Mouse (Mus musculus) monocyte, adult 2 months (primary cell): Measurements from ENCODE around the gene Ccl27a.
"Not testable (repeated sequence)": the region's sequence is repeated elsewhere in the genome, so short reads cannot be mapped to it uniquely, and the experiment has no call there.

Source experiments
- DNase-seq, 2 experiments: peaks; one replicate each; pipeline ENCODE4 v3.0.0; 2022; ENCODE audit warnings: low spot score in 2 of 2, low read depth in 1 of 2

Ccl27a gene

GRCm38 (mm10) chr4:41774002-41774401 is at the start of gene Ccl27a:
Gene Ccl27a, minus strand, starts transcription at chr4:41774247.
- DNase-seq = peak; percentile 45 to 69

GRCm38 (mm10) chr4:41783197-41783596 is 9.2 kb upstream of the Ccl27a start:
- not testable (repeated sequence) for DNase-seq

DNA sequence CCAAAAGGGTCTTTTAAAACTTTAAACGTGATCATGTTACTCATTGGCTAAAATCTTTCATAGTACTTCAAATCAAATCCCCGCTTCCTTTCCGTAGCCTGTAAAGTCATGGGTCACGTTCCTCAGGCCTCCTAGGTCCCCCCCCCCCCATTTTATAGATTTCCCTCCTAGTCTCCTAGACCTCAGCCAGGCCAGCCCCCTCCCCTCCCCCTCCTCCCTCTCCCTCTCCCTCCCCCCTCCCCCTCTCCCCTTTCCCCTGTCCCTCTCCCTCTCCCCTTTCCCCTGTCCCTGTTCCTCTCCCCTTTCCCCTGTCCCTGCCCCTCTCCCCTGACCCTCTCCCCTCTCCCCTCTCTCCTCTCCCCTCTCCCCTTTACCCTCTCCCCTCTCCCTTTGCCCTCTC is 8.7 kb upstream of the Ccl27a start:
- DNase-seq = not testable (repeated sequence)

DNA sequence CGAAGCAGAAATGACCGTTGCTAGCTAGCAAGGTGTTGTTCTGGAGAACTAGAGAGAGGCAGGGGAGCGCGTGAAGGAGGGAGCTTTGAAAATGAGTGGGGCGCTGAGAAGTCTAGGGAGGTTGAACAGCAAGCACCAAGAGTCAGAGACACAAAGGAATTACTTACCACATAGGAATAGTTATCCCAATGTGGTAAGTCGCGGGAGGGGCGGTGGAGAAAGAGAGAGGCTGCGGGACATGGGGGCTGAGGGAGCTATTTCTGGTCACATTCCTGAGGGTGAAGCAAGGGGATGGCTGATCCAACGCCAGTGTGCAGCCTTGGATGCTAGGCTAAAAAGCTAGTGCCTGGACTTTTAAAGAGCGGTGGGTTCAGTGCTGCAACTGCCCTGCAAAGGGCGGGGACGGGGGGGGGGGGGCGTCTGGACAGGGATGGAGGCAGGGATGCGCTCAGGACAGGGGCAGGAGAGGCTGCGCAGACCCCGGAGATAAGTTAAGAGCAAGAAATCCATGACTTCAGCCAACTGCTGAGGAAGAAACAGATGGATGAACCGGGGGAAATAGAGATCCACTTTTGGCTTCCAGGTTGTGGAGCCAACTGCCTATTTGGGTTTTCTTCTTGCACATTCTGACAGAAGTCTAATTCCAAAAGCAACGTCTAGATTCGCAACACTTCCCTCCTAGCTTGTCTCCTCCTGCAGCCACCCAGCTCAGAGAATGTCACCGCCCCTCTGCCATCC is 7.9 kb upstream of the Ccl27a start:
- not testable (repeated sequence) for DNase-seq

DNA sequence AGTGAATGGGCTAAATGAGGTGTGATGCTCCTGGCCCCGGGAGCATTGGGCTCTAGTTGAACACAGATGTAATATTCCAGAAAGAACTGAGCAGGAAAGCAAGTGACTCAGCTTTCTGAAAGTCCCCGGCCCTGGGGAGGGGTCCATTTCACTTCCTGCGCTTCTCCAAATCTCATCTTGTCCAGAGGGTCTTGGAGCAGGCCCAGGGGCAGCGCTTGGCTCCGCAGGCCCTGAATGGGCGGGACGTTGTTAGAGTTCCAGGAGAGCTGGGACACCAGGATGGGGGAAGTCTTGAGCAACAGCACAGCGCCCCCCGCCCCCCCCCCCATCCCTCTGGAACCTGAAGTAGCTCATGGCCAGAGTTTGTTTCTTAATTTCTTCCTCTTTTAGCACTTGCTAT is 7.2 kb upstream of the Ccl27a start:
- DNase-seq = not testable (repeated sequence)

DNA sequence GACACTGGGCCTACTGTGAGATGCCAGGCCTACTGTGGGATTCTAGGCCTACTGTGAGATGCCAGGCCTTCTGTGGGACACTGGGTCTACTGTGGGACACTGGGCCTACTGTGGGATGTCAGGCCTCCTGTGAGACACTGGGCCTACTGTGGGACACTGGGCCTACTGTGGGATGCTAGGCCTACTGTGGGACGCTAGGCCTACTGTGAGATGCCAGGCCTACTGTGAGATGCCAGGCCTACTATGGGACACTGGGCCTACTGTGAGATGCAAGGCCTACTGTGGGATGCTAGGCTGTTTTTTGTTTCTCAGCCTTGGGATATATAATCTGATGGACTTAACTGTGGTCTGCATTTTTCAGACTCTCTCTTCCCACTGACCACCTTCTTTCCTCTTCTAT is 1.8 kb upstream of the Ccl27a start:
- not testable (repeated sequence) for DNase-seq

DNA sequence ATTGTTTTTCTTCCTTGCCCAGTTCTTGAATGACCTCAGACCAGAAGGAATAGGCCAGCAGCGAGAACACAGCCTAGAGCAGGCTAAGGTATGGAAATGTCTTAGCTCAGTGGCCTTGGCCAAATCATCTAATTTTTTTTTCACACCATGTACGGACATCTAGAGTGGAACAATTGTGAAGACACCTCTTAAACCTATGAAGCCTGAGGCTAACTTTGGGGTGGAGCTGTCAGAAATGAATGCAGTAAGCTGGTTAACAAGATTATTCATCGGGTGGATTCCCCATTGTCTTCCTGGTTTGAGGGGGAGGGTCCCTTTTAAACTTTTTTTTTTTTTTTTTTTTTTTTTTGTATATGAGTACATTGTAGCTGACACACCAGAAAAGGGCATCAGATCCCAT is 459 bp upstream of the Ccl27a start:
- DNase-seq = not testable (repeated sequence)

- DNase-seq = peak; percentile 30 to 52
These were observed 545 bp downstream of the Ccl27a start for GRCm38 (mm10) chr4:41773502-41773901.

GRCm38 (mm10) chr4:41772946-41773345 is 1.1 kb downstream of the Ccl27a start:
- DNase-seq = not testable (repeated sequence)

- DNase-seq = not testable (repeated sequence)
These were observed 6.7 kb downstream of the Ccl27a start for GRCm38 (mm10) chr4:41767301-41767700.

DNA sequence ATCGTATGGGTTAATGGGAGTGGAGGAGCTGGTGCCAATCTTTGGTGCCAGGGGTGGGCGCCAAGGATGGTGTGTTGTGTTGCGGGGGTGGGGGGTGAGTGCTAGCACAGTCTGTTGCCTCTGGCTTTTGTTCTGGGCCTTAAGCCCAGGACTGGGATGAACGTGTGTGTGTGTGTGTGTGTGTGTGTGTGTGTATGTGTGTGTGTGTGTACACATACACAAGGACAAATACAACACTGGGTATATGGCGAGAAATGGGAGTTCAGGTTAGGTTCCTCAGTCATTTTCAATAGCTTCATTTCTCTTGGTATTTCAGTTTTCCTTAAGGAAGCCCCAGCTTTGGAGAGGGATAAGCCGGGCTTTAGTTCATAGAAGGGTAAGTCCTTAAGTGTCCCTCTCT is 10.9 kb downstream of the Ccl27a start:
- not testable (repeated sequence) for DNase-seq

DNA sequence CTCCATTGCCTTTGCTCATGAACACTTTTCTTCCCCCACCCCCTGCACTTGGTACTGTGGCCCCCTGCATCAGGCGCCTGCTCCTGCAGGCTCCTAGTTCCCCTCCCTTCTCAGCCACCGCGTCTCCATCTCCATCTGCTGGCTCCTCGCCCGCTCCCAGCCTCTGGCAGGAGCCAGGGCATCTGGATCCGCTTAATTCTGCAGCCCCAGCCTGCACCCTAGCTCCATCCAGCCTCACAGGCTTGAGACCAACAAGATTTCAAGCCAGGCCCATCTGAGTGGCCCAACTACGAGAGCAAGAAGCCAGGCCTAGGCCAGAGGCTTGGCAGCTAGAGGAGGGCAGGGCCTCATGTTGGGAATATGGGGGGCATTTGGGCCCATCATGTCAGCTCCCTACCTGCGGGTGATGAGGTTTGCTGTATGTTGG is 11.3 kb downstream of the Ccl27a start:
- not testable (repeated sequence) for DNase-seq

GRCm38 (mm10) chr4:41762099-41762687 is 11.9 kb downstream of the Ccl27a start:
- no peak for DNase-seq

DNA sequence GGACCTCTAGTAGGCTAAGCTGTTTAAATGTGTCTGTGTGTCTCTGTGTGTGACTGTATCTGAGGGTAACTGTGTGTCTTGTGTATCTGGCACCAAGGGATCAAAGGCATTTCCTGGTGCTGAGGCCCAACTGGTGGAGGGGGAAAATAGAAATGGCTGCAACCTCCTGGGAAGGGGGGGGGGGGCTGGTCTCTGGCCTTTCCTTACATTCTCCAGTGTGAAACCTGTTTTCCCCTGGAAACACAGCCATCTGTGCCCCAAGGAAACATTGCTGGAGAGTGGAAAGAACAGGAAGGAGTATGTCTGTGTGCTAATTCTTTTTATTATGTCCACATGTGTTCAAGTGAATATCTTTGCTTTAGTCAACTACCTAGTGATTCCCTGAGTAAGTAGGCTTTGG is 12.4 kb downstream of the Ccl27a start:
- DNase-seq = no peak

DNA sequence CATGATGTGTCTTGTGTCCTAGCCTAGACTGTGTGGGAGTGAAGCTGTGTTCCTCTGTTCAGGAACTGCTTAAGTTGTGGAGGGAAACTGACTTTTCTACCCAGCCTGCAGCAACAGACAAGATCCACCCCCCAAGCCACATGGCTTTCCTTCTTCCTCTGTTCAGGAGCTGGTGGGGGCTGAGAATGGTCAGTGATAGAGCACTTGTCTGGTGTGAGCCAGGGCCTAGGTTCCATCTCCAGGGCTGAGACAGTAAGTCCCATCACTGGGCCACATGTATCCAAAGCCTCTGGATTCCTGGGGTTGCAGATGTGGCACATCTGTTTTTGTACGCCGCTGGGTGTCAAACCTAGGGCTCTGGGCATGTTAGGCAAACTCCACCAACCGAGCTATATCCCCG is 13.1 kb downstream of the Ccl27a start:
- no peak for DNase-seq

- DNase-seq = peak; percentile 27 to 38
These were observed 13.7 kb downstream of the Ccl27a start for GRCm38 (mm10) chr4:41760288-41760721.

- DNase-seq = no peak
These were observed 14.3 kb downstream of the Ccl27a start for GRCm38 (mm10) chr4:41759656-41760287.

DNA sequence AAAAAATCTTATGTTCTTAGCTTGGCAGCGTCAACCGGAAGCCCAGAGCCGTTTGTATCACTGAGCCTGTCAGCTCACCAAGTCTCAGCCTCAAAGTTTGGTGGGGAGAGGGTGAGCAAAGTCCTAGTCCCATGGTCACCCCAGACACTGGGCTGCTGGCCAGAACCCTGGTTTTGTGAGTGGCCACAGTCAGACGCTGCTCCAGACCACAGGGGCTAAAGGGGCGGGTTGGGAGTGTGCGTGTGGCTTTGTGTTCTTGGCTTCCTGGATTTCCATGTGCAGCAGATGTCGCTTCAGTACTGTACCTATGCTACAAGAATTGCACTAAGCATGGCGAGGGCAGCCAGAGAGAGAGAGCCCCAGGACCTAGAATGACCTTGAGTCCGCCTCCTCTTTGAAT is 14.8 kb downstream of the Ccl27a start:
- no peak for DNase-seq

GRCm38 (mm10) chr4:41758701-41759100 is 15.3 kb downstream of the Ccl27a start:
- no peak for DNase-seq

- DNase-seq = no peak
These were observed 16.0 kb downstream of the Ccl27a start for GRCm38 (mm10) chr4:41758021-41758420.

DNA sequence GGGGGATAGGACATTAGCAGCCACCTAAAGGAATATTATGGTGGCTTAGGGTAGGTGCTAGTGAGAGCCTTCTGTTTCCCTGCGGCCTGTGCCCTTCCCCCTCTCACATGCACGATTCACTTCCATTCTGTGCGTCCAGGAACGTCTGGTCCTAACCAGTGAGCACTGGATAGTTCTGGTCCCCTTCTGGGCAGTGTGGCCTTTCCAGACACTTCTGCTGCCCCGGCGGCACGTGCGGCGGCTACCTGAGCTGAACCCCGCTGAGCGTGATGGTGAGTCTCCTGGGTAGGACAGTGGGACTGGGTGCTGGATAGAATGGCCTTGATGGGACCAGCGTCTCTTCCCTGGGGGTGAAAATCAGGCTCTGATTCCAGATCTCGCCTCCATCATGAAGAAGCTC is 16.7 kb downstream of the Ccl27a start:
- DNase-seq = no peak

GRCm38 (mm10) chr4:41756440-41756839 is 17.6 kb downstream of the Ccl27a start:
- DNase-seq = no peak
